Mouse (Mus musculus): ENCODE results near the gene Pptc7. TPM values are rescaled to one million over a fixed set of nuclear protein-coding genes. Genes with fewer than 3 reads are reported as not detected.

Gene Pptc7
- polyA plus RNA-seq, 1 experiment from 2014 or later = 3.7 TPM

GRCm38 (mm10) chr5:122247529-122247928 lies 36.6 kb upstream of the Pptc7 start:
- H3K9me3 ChIP-seq (replicated peaks) = no peaks in the 10 kb centered on the region
- H3K36me3 ChIP-seq (replicated peaks) = no peaks in the 10 kb centered on the region
- peaks cover 6% of the 10 kb centered on the region; the same call in 1 of the 2 replicates for H3K4me1 ChIP-seq (replicated peaks)
- H3K4me3 ChIP-seq (replicated peaks) = no peak overlapping the region
- ATAC-seq (ENCODE audit: insufficient read depth) = no peak
- H3K27me3 ChIP-seq = no peaks in the 10 kb centered on the region
- H3K9ac ChIP-seq = no peak overlapping the region
- no peak overlapping the region for H3K27ac ChIP-seq (replicated peaks)
- no peak overlapping the region for H3K4me2 ChIP-seq
- WGBS (ENCODE audit: insufficient replicate concordance) = 80% methylated on average over 11 of the region's 11 CpGs

DNA sequence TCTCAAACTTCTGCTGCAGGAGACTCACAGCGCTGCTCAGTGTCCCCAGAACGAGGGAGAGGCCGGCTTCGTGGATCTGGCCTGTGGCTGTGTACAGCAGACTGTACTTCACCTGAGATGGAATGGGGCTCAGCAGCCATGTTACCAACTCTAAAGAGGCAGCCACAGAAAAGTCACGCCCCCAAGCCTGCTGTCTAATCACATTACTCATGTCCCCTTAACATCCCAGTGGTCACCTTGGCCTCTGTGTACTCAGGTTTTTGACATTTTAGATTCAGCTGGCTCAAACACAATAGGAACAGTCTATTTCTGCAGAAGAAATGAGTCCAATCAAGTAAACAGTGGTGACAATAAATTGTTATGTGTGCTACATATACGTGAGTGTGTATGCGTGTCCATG lies 36.2 kb upstream of the Pptc7 start:
- no peak overlapping the region for H3K4me3 ChIP-seq (replicated peaks)
- no peak overlapping the region for H3K27ac ChIP-seq (replicated peaks)
- 84% methylated on average over 7 of the region's 7 CpGs for WGBS (ENCODE audit: insufficient replicate concordance)
- H3K27me3 ChIP-seq = no peaks in the 10 kb centered on the region
- ATAC-seq (ENCODE audit: insufficient read depth) = no peak
- H3K4me1 ChIP-seq (replicated peaks) = peaks cover 3% of the 10 kb centered on the region; the same call in 1 of the 2 replicates
- H3K9me3 ChIP-seq (replicated peaks) = no peaks in the 10 kb centered on the region
- H3K9ac ChIP-seq = no peak overlapping the region
- no peak overlapping the region for H3K4me2 ChIP-seq
- no peaks in the 10 kb centered on the region for H3K36me3 ChIP-seq (replicated peaks)

DNA sequence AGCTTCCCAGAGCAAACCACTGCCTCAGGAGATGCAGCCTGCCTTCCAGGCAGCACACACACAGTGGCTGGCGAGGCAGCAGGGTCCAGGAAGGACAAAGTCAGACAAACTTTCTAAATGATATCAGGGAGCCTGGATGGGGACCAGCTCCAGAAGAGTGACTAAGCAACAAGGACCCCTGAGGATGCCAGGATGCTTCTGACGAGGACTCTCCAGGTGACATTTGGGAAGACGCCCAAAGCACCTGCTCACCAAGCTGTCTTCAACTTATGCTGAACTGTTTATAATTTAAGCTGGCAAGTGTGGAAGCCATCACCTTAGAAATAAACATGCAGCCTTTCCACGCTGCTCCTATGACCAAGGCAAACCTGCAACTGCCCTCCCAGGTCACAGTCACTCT lies 34.9 kb upstream of the Pptc7 start:
- H3K4me3 ChIP-seq (replicated peaks) = no peak overlapping the region
- no peak overlapping the region for H3K27ac ChIP-seq (replicated peaks)
- no peak overlapping the region for H3K4me2 ChIP-seq
- H3K9ac ChIP-seq = no peak overlapping the region
- no peak for ATAC-seq (ENCODE audit: insufficient read depth)
- 65% methylated on average over 4 of the region's 4 CpGs for WGBS (ENCODE audit: insufficient replicate concordance)
- H3K36me3 ChIP-seq (replicated peaks) = no peaks in the 10 kb centered on the region
- H3K9me3 ChIP-seq (replicated peaks) = no peaks in the 10 kb centered on the region
- H3K27me3 ChIP-seq = no peaks in the 10 kb centered on the region
- no peaks in the 10 kb centered on the region for H3K4me1 ChIP-seq (replicated peaks)

DNA sequence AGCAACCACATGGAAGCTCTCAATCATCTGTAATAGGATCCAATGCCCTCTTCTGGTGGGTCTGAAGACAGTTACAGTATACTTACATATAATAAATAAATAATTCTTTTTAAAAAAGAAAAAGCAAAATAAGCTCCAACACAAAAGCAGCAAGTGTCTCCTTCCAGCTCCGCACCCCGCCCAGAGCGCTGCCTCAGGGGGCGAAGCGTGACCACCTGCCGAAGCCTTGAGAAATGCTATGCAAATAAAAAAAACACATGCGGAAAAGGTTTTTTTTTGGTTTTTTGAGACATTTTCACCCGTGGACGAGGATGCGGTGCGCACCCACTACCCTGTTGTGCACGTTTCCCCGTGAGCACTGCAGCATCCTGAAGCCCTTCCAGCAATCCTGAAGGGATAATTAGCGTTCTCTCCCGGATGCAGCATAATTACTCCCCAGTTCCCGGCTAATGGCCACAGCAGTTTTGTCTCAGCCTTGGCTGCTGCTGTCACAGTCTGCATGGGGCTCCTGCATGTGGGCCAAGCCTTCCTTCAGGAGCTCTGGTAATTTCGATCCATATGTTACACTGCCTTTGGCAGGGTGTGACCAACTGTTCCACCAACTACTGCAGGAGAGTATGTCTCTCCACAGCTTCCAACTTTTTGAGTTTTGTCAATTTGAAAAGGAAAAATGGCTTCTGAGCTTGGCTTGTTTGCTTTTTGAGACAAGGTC lies 32.1 kb upstream of the Pptc7 start:
- 0 out of 2 replicates have a peak, but pooled peaks cover 4% of the 10 kb centered on the region for H3K36me3 ChIP-seq (replicated peaks)
- H3K4me3 ChIP-seq (replicated peaks) = no peak overlapping the region
- no peak overlapping the region for H3K9ac ChIP-seq
- no peaks in the 10 kb centered on the region for H3K27me3 ChIP-seq
- WGBS (ENCODE audit: insufficient replicate concordance) = 81% methylated on average over 17 of the region's 17 CpGs
- no peak overlapping the region for H3K27ac ChIP-seq (replicated peaks)
- ATAC-seq (ENCODE audit: insufficient read depth) = no peak
- H3K9me3 ChIP-seq (replicated peaks) = no peaks in the 10 kb centered on the region
- no peaks in the 10 kb centered on the region for H3K4me1 ChIP-seq (replicated peaks)
- H3K4me2 ChIP-seq = no peak overlapping the region

- no peaks in the 10 kb centered on the region for H3K27me3 ChIP-seq
- H3K9ac ChIP-seq = no peak overlapping the region
- no peak overlapping the region for H3K4me3 ChIP-seq (replicated peaks)
- H3K27ac ChIP-seq (replicated peaks) = no peak overlapping the region
- H3K4me2 ChIP-seq = no peak overlapping the region
- H3K9me3 ChIP-seq (replicated peaks) = no peaks in the 10 kb centered on the region
- WGBS (ENCODE audit: insufficient replicate concordance) = 46% methylated on average over 6 of the region's 6 CpGs
- no peak for ATAC-seq (ENCODE audit: insufficient read depth)
- peaks cover 15% of the 10 kb centered on the region for H3K4me1 ChIP-seq (replicated peaks)
- H3K36me3 ChIP-seq (replicated peaks) = 0 out of 2 replicates have a peak, but pooled peaks cover 7% of the 10 kb centered on the region
Measured at GRCm38 (mm10) chr5:122258027-122258741, 26.0 kb upstream of the Pptc7 start.

GRCm38 (mm10) chr5:122262104-122262503 lies 22.1 kb upstream of the Pptc7 start:
- Histone ChIP-seq H3K9me3 (replicated peaks) (no peaks in the 10 kb centered on the region), H3K27ac (replicated peaks) (no peak overlapping the region), H3K4me2 (no peak overlapping the region), H3K27me3 (no peaks in the 10 kb centered on the region), H3K4me1 (replicated peaks) (peaks cover 36% of the 10 kb centered on the region), H3K4me3 (replicated peaks) (no peak overlapping the region), H3K36me3 (replicated peaks) (0 out of 2 replicates have a peak, but pooled peaks cover 4% of the 10 kb centered on the region), H3K9ac (no peak overlapping the region)
- WGBS (ENCODE audit: insufficient replicate concordance) = 20% methylated on average over 7 of the region's 7 CpGs
- ATAC-seq (ENCODE audit: insufficient read depth) = no peak

DNA sequence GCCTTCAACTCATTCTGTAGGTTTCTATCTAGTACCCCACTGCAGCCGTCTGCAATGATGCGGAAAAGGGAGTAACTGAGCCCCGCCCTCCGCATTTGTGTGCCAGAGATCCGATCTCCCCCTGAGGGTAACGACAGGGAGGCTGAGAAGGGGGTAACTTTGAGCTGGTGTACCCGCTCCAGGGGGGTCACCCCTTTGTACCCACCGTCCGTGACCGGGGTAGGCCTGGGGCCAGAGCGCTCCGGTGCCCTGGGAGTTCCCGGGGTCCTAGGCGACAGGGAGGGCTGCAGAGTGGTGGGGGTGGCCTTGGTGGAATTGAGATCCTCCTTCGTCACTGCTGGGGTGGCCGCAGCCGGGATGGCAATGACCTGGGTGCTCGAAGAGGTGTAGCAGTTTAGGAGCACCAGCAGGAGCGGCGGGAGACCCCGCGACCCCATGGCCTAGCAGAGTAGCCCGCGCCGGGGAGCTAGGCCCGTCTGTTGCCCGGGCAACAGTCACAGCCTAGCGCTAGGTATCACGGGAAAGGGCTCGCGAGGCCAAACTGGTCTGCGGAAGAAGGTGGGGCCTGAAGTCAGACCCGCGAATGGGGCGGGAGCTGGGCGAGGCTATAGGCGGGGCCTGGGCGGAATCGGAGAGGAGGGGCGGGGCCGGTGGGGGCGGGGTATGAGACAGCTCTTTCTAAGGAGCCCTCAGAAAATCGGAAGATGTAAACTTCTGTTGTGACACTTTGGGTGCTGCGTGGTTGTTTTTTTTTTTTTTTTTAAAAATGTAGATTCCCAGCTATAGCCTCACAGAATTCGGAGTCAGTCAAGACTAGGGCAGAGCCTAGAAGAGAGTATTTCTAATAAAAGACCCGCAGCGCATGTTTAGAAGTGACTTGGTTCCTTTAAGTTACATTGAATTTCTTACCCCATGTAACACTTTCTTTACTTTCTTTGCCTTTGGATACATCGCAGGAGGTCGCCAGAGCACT lies 19.9 kb upstream of the Pptc7 start, which contains the start of gene Tctn1:
Tctn1 (minus strand) TSS at position 528 of the 973 bp plus-strand sequence.
- Histone ChIP-seq H3K27ac (replicated peaks) (peak within 1 kb of the TSS; percentile 67), H3K27me3 (no peaks in the 10 kb centered on the region), H3K4me1 (replicated peaks) (peaks cover 47% of the 10 kb centered on the region), H3K36me3 (replicated peaks) (0 out of 2 replicates have a peak, but pooled peaks cover 1% of the 10 kb centered on the region), H3K9me3 (replicated peaks) (no peaks in the 10 kb centered on the region), H3K9ac (peak within 1 kb of the TSS; percentile 70), H3K4me2 (peak within 1 kb of the TSS; percentile 99), H3K4me3 (replicated peaks) (peak within 1 kb of the TSS; percentile 80)
- ATAC-seq (ENCODE audit: insufficient read depth) = peak; percentile 97
- 1% methylated on average over 49 of the region's 49 CpGs for WGBS (ENCODE audit: insufficient replicate concordance)

- Histone ChIP-seq H3K27me3 (no peaks in the 10 kb centered on the region), H3K4me3 (replicated peaks) (no peak overlapping the region), H3K9me3 (replicated peaks) (no peaks in the 10 kb centered on the region), H3K27ac (replicated peaks) (peak overlapping the region; percentile 66), H3K36me3 (replicated peaks) (no peaks in the 10 kb centered on the region), H3K4me1 (replicated peaks) (peaks cover 54% of the 10 kb centered on the region), H3K9ac (0 out of 2 replicates have a peak overlapping the region, but pooled peaks have one; percentile 25), H3K4me2 (peak overlapping the region; percentile 99)
- 48% methylated on average over 3 of the region's 3 CpGs for WGBS (ENCODE audit: insufficient replicate concordance)
- ATAC-seq (ENCODE audit: insufficient read depth) = no peak
Measured at GRCm38 (mm10) chr5:122265187-122265586, 19.0 kb upstream of the Pptc7 start.

GRCm38 (mm10) chr5:122265942-122266341 lies 18.2 kb upstream of the Pptc7 start:
- H3K27me3 ChIP-seq = no peaks in the 10 kb centered on the region
- H3K4me2 ChIP-seq = no peak overlapping the region
- H3K9ac ChIP-seq = no peak overlapping the region
- 76% methylated on average over 2 of the region's 2 CpGs for WGBS (ENCODE audit: insufficient replicate concordance)
- peaks cover 54% of the 10 kb centered on the region for H3K4me1 ChIP-seq (replicated peaks)
- H3K36me3 ChIP-seq (replicated peaks) = no peaks in the 10 kb centered on the region
- H3K4me3 ChIP-seq (replicated peaks) = no peak overlapping the region
- H3K9me3 ChIP-seq (replicated peaks) = no peaks in the 10 kb centered on the region
- no peak for ATAC-seq (ENCODE audit: insufficient read depth)
- H3K27ac ChIP-seq (replicated peaks) = no peak overlapping the region

- Histone ChIP-seq H3K9ac (no peak overlapping the region), H3K9me3 (replicated peaks) (no peaks in the 10 kb centered on the region), H3K27ac (replicated peaks) (no peak overlapping the region), H3K4me2 (no peak overlapping the region), H3K4me1 (replicated peaks) (peaks cover 49% of the 10 kb centered on the region), H3K4me3 (replicated peaks) (no peak overlapping the region), H3K36me3 (replicated peaks) (no peaks in the 10 kb centered on the region), H3K27me3 (no peaks in the 10 kb centered on the region)
- ATAC-seq (ENCODE audit: insufficient read depth) = no peak
- 47% methylated on average over 7 of the region's 7 CpGs for WGBS (ENCODE audit: insufficient replicate concordance)
Measured at GRCm38 (mm10) chr5:122267136-122267535, 17.0 kb upstream of the Pptc7 start.

Data from liver, embryonic 15.5 days (tissue).